Comparison of ENCODE assay signal across 28 mouse cellular contexts in the genomic region with DNA sequence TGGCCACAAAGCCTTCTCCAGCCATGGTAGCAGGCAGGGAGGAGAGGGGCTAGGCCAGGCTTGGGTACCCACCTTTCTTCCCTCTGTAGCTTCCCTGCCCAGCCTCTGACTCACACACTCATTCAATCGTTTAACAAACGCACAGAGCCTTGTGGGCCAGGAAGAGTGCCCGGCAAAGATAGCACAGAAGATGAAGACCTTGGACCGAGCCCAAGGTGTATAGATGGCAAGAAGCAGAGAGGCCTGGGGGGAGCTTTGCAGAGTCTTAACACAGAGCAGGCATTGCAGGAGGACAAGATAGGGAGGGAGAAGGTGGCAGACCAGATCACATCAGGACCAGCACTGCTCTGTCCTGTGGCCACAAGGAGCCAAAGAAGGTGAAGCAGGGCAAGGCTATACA. TPM values are rescaled to one million over a fixed set of nuclear protein-coding genes. Genes with fewer than 3 reads are reported as not detected.
A peak's percentile ranks its signal among the peaks of the same experiment; 100 is the strongest.
DNase-seq lines count a peak whose midpoint lies in the region; ATAC-seq and TF ChIP-seq lines count a peak whose summit lies in the region.
"Had no signal": no experiment of that assay in that cellular context is flagged by ENCODE, and none has a peak within 500 bp of the region (broad histone marks: within the 10 kb centered on the region; RNA-seq: fewer than 3 reads in every experiment).

No protein-coding gene starts in this region.

- H3K4me2 ChIP-seq in liver, embryonic 11.5 days = no peak overlapping the region
- H3K4me2 ChIP-seq in embryonic facial prominence, embryonic 13.5 days = no peak overlapping the region
- H3K4me2 ChIP-seq: forebrain, embryonic 13.5 days; heart, embryonic 15.5 days; hindbrain, embryonic 13.5 days; limb, embryonic 12.5 days; lung, embryonic 15.5 days; neural tube, embryonic 13.5 days had no signal

- H3K4me1 ChIP-seq in liver, adult 2 months (ENCODE audit: control insufficient read depth, insufficient read depth, low read length) = peaks cover 35% of the 10 kb centered on the region
- H3K4me1 ChIP-seq in liver, embryonic 11.5 days (replicated peaks; ENCODE audit: control insufficient read depth, insufficient read depth, low read length) = peaks cover 4% of the 10 kb centered on the region
- H3K4me1 ChIP-seq in embryonic facial prominence, embryonic 13.5 days = peaks cover 17% of the 10 kb centered on the region
- H3K4me1 ChIP-seq: forebrain, embryonic 13.5 days; lung, embryonic 15.5 days had no signal

- H3K27me3 ChIP-seq in liver, adult 2 months (ENCODE audit: control insufficient read depth, insufficient read depth, low read length) = no peaks in the 10 kb centered on the region
- H3K27me3 ChIP-seq in liver, embryonic 11.5 days (replicated peaks; ENCODE audit: control insufficient read depth, insufficient read depth, low read length) = 0 out of 2 replicates have a peak, but pooled peaks cover 4% of the 10 kb centered on the region
- no peaks in the 10 kb centered on the region for H3K27me3 ChIP-seq in embryonic facial prominence, embryonic 13.5 days
- H3K27me3 ChIP-seq: forebrain, embryonic 13.5 days; heart, embryonic 15.5 days; hindbrain, embryonic 13.5 days; limb, embryonic 12.5 days; lung, embryonic 15.5 days; neural tube, embryonic 13.5 days had no signal

- H3K79me2 ChIP-seq in liver, adult 2 months (ENCODE audit: control insufficient read depth, insufficient read depth, low read length) = no peaks in the 10 kb centered on the region

- no peak for ATAC-seq in liver, embryonic 11.5 days (replicated peaks; ENCODE audit: low FRiP score)
- ATAC-seq in embryonic facial prominence, embryonic 13.5 days (ENCODE audit: insufficient number of reproducible peaks, insufficient read depth, low FRiP score, low TSS enrichment, low read depth) = no peak
- ATAC-seq: forebrain, embryonic 13.5 days; midbrain, embryonic 16.5 days had no signal

- TF ChIP-seq CTCF in liver, adult 2 months (IDR thresholded peaks at IDR 0.05; ENCODE audit: low read depth, low read length) = no peak

- no peak overlapping the region for H3K9ac ChIP-seq in liver, adult 2 months (ENCODE audit: low read depth, low read length)
- H3K9ac ChIP-seq in liver, embryonic 11.5 days (ENCODE audit: low read depth, low read length) = no peak overlapping the region
- 0 out of 2 replicates have a peak overlapping the region, but pooled peaks have one; percentile 17 for H3K9ac ChIP-seq in embryonic facial prominence, embryonic 13.5 days
- H3K9ac ChIP-seq: forebrain, embryonic 13.5 days; heart, embryonic 15.5 days; hindbrain, embryonic 13.5 days; limb, embryonic 12.5 days; liver, embryonic 14.5 days; lung, embryonic 15.5 days; neural tube, embryonic 13.5 days had no signal

- no peak overlapping the region for H3K4me3 ChIP-seq in liver, adult 2 months (ENCODE audit: insufficient read depth, low read depth, low read length)
- no peak overlapping the region for H3K4me3 ChIP-seq in liver, embryonic 11.5 days (ENCODE audit: low read depth, low read length)
- H3K4me3 ChIP-seq in embryonic facial prominence, embryonic 13.5 days = no peak overlapping the region
- H3K4me3 ChIP-seq: erythroblast, embryonic 14.5 days; forebrain, embryonic 13.5 days; heart, embryonic 15.5 days; hindbrain, embryonic 13.5 days; limb, embryonic 12.5 days; lung, embryonic 15.5 days; midbrain, embryonic 10.5 days; myocyte; neural tube, embryonic 13.5 days had no signal

- DNase-seq in adrenal gland, postnatal 36 days = peak; percentile 58 to 61
- no peak for DNase-seq in adrenal gland, adult 18-20 months (ENCODE audit: low spot score in 2 of 2)
- DNase-seq in liver, adult 2 months (ENCODE audit: extremely low read depth, low read depth, low spot score) = no peak
- DNase-seq in liver, embryonic 11.5 days (ENCODE audit: low spot score) = no peak
- DNase-seq in kidney, adult 8-10 months = no peak
- DNase-seq in urinary bladder, adult 2 months (ENCODE audit: low spot score) = no peak
- DNase-seq: cerebellum, adult 9-10 months; gastrocnemius, postnatal 10 days; heart, adult 11 months; heart, postnatal 36 days; kidney, postnatal 25 days; layer of hippocampus, postnatal 36 days; lung, postnatal 4 days; right cerebral cortex, postnatal 4 days; thymus, postnatal 14 days had no signal

- peak overlapping the region; percentile 47 for H3K27ac ChIP-seq in liver, adult 2 months (replicated peaks; ENCODE audit: insufficient read depth, low read depth, low read length)
- no peak overlapping the region for H3K27ac ChIP-seq in liver, embryonic 11.5 days (ENCODE audit: low read depth, low read length)
- no peak overlapping the region for H3K27ac ChIP-seq in embryonic facial prominence, embryonic 13.5 days
- H3K27ac ChIP-seq: forebrain, embryonic 13.5 days; heart, embryonic 15.5 days; hindbrain, embryonic 13.5 days; limb, embryonic 12.5 days; liver, embryonic 14.5 days; lung, embryonic 15.5 days; midbrain, embryonic 10.5 days; neural tube, embryonic 13.5 days had no signal

- peaks cover 19% of the 10 kb centered on the region; the same call in 1 of the 2 replicates for H3K36me3 ChIP-seq in liver, adult 2 months (ENCODE audit: control insufficient read depth, insufficient read depth, low read length)
- no peaks in the 10 kb centered on the region for H3K36me3 ChIP-seq in liver, embryonic 11.5 days (ENCODE audit: control insufficient read depth, insufficient read depth, low read length)
- no peaks in the 10 kb centered on the region for H3K36me3 ChIP-seq in embryonic facial prominence, embryonic 13.5 days
- H3K36me3 ChIP-seq: heart, embryonic 15.5 days; hindbrain, embryonic 13.5 days; limb, embryonic 12.5 days; lung, embryonic 15.5 days; midbrain, embryonic 10.5 days; neural tube, embryonic 13.5 days had no signal

- 41% methylated on average over 4 of the region's 4 CpGs for WGBS in liver, adult 2 months
- 62% methylated on average over 4 of the region's 4 CpGs for WGBS in liver, embryonic 11.5 days
- 77% methylated on average over 4 of the region's 4 CpGs for WGBS in embryonic facial prominence, embryonic 13.5 days

- H3K9me3 ChIP-seq in liver, embryonic 11.5 days (ENCODE audit: control insufficient read depth, low read length) = no peaks in the 10 kb centered on the region
- no peaks in the 10 kb centered on the region for H3K9me3 ChIP-seq in embryonic facial prominence, embryonic 13.5 days
- H3K9me3 ChIP-seq: forebrain, embryonic 13.5 days; heart, embryonic 15.5 days; hindbrain, embryonic 13.5 days; limb, embryonic 12.5 days; lung, embryonic 15.5 days; midbrain, embryonic 10.5 days; neural tube, embryonic 13.5 days had no signal

- TF ChIP-seq POLR2A in liver, adult 2 months (IDR thresholded peaks at IDR 0.05; ENCODE audit: extremely low read depth, insufficient read depth, low read length) = no peak

RNA-seq across cellular contexts. Expression of a gene that starts 13.3 kb away (rescaled TPM):
- 1 to 10 TPM; 1.2 to 2.3 TPM for total RNA-seq in adrenal gland, postnatal 36 days (2021)
- total RNA-seq in adrenal gland, adult 18-20 months (2021) = 1 to 10 TPM in 1 of 2 experiments, under 1 TPM in 1; 0.54 to 2.4 TPM
- 188 and 242 TPM in 2 replicates for total RNA-seq in liver, adult 2 months (2014; rRNA removed)
- polyA plus RNA-seq in liver, adult 2 months (2012; rRNA removed) = 514 and 542 TPM in 2 replicates
- polyA plus RNA-seq in liver, embryonic 11.5 days (2014; fragmentation: Nextera tagmentation; extraction: Ambion mirVana) = 7.0 and 7.9 TPM in 2 replicates
- 0.53 and 1.5 TPM in 2 replicates for polyA plus RNA-seq in embryonic facial prominence, embryonic 13.5 days (2015; fragmentation: Nextera tagmentation; extraction: Ambion mirVana)
- 0.56 and 0.91 TPM in 2 replicates for polyA plus RNA-seq in urinary bladder, adult 2 months (2012; rRNA removed)
- total RNA-seq: heart, postnatal 36 days; left cerebral cortex, postnatal 10 days had no signal
- polyA plus RNA-seq: forebrain, embryonic 13.5 days had no signal

RNA-seq across cellular contexts. Expression of a gene that starts 26.8 kb away (rescaled TPM):
- 10 to 100 TPM; 78.2 to 96.3 TPM for total RNA-seq in adrenal gland, postnatal 36 days (2021)
- total RNA-seq in adrenal gland, adult 18-20 months (2021) = 10 to 100 TPM; 80.4 to 83.4 TPM
- 1.2 and 2.6 TPM in 2 replicates for total RNA-seq in liver, adult 2 months (2014; rRNA removed)
- 8.6 and 10.4 TPM in 2 replicates for polyA plus RNA-seq in liver, adult 2 months (2012; rRNA removed)
- polyA plus RNA-seq in liver, embryonic 11.5 days (2014; fragmentation: Nextera tagmentation; extraction: Ambion mirVana) = 17.1 and 19.2 TPM in 2 replicates
- polyA plus RNA-seq in embryonic facial prominence, embryonic 13.5 days (2015; fragmentation: Nextera tagmentation; extraction: Ambion mirVana) = 49.5 and 50.6 TPM in 2 replicates
- polyA plus RNA-seq in urinary bladder, adult 2 months (2012; rRNA removed) = 121 and 128 TPM in 2 replicates

RNA-seq across cellular contexts. Expression of a gene that starts 39.9 kb away (rescaled TPM):
- total RNA-seq in adrenal gland, postnatal 36 days (2021) = 1 to 10 TPM in 1 of 2 experiments, under 1 TPM in 1; 0.76 to 1.4 TPM
- total RNA-seq in adrenal gland, adult 18-20 months (2021) = 1 to 10 TPM; 1.1 to 2.5 TPM
- 0.83 and 1.1 TPM in 2 replicates for total RNA-seq in liver, adult 2 months (2014; rRNA removed)
- polyA plus RNA-seq in liver, adult 2 months (2012; rRNA removed) = 2.4 and 4.0 TPM in 2 replicates
- 0.07 and 0.31 TPM in 2 replicates for polyA plus RNA-seq in liver, embryonic 11.5 days (2014; fragmentation: Nextera tagmentation; extraction: Ambion mirVana)
- 0.28 and 0.30 TPM in 2 replicates for polyA plus RNA-seq in embryonic facial prominence, embryonic 13.5 days (2015; fragmentation: Nextera tagmentation; extraction: Ambion mirVana)
- polyA plus RNA-seq in urinary bladder, adult 2 months (2012; rRNA removed) = 3.6 and 3.8 TPM in 2 replicates
- polyA plus RNA-seq: forebrain, embryonic 13.5 days; midbrain, embryonic 10.5 days had no signal

RNA-seq across cellular contexts. Expression of a gene that starts 49.0 kb away (rescaled TPM):
- total RNA-seq in adrenal gland, postnatal 36 days (2021) = 10 to 100 TPM; 38.8 to 57.7 TPM
- 10 to 100 TPM; 38.7 to 48.5 TPM for total RNA-seq in adrenal gland, adult 18-20 months (2021)
- total RNA-seq in liver, adult 2 months (2014; rRNA removed) = 86.0 and 106 TPM in 2 replicates
- polyA plus RNA-seq in liver, adult 2 months (2012; rRNA removed) = 377 and 408 TPM in 2 replicates
- 5.1 TPM in 2 replicates for polyA plus RNA-seq in liver, embryonic 11.5 days (2014; fragmentation: Nextera tagmentation; extraction: Ambion mirVana)
- polyA plus RNA-seq in embryonic facial prominence, embryonic 13.5 days (2015; fragmentation: Nextera tagmentation; extraction: Ambion mirVana) = 2.6 and 2.8 TPM in 2 replicates
- polyA plus RNA-seq in urinary bladder, adult 2 months (2012; rRNA removed) = 80.2 and 82.5 TPM in 2 replicates

RNA-seq across cellular contexts. Expression of a gene that starts 49.5 kb away (rescaled TPM):
- 100 to 1,000 TPM; 276 to 330 TPM for total RNA-seq in adrenal gland, postnatal 36 days (2021)
- 100 to 1,000 TPM; 207 to 261 TPM for total RNA-seq in adrenal gland, adult 18-20 months (2021)
- 303 and 343 TPM in 2 replicates for total RNA-seq in liver, adult 2 months (2014; rRNA removed)
- polyA plus RNA-seq in liver, adult 2 months (2012; rRNA removed) = 621 and 686 TPM in 2 replicates
- 95.3 and 98.9 TPM in 2 replicates for polyA plus RNA-seq in liver, embryonic 11.5 days (2014; fragmentation: Nextera tagmentation; extraction: Ambion mirVana)
- 22.6 and 25.9 TPM in 2 replicates for polyA plus RNA-seq in embryonic facial prominence, embryonic 13.5 days (2015; fragmentation: Nextera tagmentation; extraction: Ambion mirVana)
- 31.3 and 37.1 TPM in 2 replicates for polyA plus RNA-seq in urinary bladder, adult 2 months (2012; rRNA removed)

Comparison
In these comparisons a context has a peak if more than half of its experiments do, and no peak if none do; other contexts are left out.
1. DNase-seq: peak in adrenal gland, postnatal 36 days (2 of 2); none in adrenal gland, adult 18-20 months (0 of 2), liver, adult 2 months (single experiment), liver, embryonic 11.5 days (single experiment), kidney, adult 8-10 months (0 of 2) and urinary bladder, adult 2 months (single experiment).
2. RNA of a gene that starts 13.3 kb away (polyA plus RNA-seq): 514 to 542 TPM in liver, adult 2 months; 7.0 to 7.9 TPM in liver, embryonic 11.5 days, 0.56 to 0.91 TPM in urinary bladder, adult 2 months and 0.53 to 1.5 TPM in embryonic facial prominence, embryonic 13.5 days; every median in the first group is over 10 times any median in the second.